Mouse (Mus musculus) MEL-GATA-1-ER (cell line): ENCODE measurements around the gene Ccdc183.
A peak's percentile ranks its signal among the peaks of the same experiment; 100 is the strongest.

Source experiments
- DNase-seq: peaks from one replicate; pipeline ENCODE4 v3.0.0-alpha.2; 2012; ENCODE audit warnings: low read depth; ENCODE audit errors: extremely low read depth

Gene Ccdc183

GRCm38 (mm10) chr2:25577951-25578795 lies 39.3 kb downstream of the Ccdc183 start:
- no peak for DNase-seq

DNA sequence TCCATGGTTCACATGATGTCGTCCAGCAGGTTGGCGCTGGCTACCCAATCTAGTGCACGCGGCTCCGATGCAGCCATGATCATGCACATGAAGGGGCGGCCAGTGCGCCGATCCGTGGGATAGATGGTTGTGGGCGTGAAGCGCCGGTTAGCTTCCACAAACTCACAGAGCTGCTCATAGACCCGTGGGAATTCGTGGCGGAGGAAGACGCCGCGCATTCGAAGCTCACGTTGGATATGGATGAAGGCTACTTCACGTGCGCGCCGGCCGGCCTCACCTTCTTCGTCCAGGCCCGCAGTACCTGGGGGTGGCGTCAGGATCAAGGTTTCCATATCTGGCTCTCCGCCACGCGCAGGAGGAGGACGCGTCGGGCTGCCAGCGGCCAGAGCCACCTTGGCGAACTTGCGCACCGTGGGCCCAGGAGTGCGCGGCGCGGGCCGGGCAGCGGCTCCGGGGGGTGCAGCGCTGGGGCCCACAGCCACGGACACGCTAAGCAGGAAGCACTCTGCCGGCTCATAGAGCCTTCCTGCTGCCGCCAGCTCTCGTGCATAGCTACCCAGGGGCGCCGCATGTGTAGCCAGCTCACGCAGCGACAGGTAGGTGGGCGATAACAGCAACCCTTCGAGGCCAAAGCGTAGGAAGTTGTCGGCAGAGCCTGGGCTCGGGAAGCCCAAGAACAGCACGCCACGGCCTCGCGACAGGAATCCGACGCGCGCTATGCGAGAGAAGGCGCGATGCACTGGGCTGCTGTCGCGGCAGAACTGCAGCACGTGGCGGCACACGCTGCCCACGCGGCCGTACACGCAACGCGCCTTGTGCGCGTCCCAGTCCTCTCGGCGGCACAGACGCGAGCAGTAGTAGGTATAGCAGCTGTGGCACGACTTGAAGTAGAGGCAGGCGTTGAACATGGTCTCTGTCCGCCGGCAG lies 40.2 kb downstream of the Ccdc183 start:
- DNase-seq, result no peak

- no peak for DNase-seq
These were observed 41.2 kb downstream of the Ccdc183 start for GRCm38 (mm10) chr2:25576028-25576850.

DNA sequence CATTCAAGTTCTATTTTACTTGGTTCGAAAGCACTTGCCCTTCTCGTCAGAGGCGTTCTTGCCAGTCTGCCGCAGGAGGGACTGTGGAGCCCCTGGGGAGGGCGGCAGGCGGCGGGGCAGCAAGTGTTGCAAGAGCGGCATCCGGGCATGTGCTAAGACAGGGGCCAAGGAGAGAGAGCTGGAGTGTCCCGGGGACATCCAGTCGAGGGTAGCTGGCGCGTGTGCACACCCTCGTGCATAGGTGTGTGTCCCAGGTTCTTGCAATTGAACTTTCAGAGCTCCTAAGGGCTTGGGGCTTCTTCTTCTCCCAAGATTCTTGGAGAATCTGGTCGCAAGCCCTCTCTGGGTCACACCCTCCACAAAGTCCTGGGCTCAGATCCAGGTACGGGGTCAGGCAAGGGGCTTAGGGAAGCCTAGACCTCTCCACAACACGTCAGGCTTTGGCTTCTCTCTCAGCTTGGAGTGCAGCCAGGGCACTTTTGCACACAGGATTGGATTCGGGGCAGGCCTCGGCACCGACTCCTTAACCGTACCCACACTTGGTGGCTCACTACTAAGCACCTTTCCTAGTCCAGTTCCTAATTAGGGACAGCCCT lies 41.9 kb downstream of the Ccdc183 start:
- no peak for DNase-seq

GRCm38 (mm10) chr2:25574579-25575431 lies 42.7 kb downstream of the Ccdc183 start, which contains the start of the genes Mamdc4 and Phpt1:
Gene Mamdc4 (minus strand): TSS chr2:25574845.
Gene Phpt1 (minus strand): TSS chr2:25575224.
- DNase-seq, result peak; percentile 97

- no peak for DNase-seq
These were observed 43.3 kb downstream of the Ccdc183 start for GRCm38 (mm10) chr2:25574136-25574535.

DNA sequence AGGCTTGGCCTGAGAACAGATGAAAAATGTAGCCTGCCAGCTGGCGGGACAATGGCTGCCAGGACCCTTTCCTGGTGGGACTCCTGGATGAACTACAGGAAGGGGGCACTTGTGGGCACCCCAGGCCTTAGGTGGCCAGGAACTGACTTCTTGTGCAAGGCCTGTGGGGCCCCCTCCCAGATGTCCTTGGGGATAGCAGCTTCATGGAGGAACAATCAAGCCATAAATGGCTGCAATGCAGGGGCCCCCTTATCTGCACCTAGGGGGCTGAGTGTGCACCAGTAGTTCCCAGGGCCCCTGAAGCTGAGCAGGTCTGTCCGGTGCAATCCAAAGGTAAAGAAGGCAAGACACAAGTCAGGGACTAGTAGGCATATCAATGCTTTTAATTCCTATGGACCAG lies 44.4 kb downstream of the Ccdc183 start:
- DNase-seq, result no peak

- no peak for DNase-seq
These were observed 46.3 kb downstream of the Ccdc183 start for GRCm38 (mm10) chr2:25571221-25571620.

- DNase-seq, result no peak
These were observed 48.2 kb downstream of the Ccdc183 start for GRCm38 (mm10) chr2:25569323-25569722.

DNA sequence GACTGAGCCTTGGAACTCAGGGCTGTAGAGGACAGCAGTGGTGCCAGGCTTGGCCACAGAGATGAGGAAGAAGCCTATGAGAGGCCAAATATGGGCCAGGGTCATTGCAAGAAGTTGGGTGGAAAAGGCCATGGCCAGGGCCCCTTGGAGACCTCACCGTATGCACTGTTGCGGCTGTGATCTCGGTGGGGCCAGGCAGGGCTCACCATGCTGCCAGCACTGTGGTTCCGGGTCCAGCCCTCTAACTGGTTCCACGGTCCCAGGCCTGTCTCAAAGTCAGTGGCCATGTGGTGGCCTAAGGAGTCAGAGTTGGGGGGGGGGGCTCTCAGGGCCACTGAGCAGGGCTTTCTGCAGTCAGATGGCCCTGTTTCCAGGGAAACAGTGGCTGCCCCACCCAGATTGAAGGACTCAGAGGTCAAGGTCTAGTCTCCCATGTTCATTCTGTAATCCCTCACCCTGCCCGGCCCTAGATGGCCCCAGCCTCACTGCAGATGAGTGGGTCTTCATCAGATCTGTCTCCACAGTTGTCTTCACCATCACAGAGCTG lies 48.9 kb downstream of the Ccdc183 start:
- DNase-seq, result no peak

GRCm38 (mm10) chr2:25566558-25566957 lies 50.9 kb downstream of the Ccdc183 start:
- no peak for DNase-seq

DNA sequence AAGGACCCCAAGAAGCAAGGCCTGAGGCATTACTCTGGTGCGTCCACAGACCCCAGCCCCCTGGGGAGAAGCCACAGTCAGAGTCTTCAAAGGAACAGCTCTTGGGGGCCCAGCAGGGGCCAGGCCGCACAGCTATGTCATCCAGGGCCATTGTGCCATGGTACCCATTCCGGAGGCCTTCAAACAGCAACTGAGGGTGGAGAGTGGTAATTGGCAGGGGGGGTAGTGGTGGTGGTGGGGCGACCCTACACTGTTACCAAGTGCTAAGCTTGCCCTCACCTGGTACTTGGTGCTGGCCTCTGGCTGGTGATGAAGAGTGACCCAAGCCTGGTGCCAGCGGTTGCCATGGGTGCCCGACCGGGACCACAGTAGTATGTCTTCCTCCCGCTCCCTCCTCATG lies 51.7 kb downstream of the Ccdc183 start:
- no peak for DNase-seq

DNA sequence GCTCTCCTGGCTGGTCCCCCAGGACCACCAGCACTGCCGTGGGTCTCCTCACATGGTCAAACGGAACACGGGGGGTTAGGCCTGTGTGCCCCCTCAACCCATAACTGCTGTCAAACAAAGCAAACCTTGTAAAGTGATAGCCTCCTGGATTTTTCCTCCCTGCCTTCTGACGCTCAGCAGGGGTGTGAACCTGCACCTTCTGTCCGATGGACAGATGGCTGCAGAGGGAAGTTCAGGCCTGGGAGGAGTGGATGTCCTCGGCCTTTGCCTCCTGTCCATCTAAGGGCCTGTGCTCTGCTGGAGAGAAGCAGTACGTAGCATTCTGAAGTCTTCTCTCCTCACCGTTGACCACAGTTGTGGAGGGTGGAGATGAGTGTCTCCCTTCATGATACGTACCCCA lies 55.5 kb downstream of the Ccdc183 start:
- DNase-seq, result no peak

- DNase-seq, result no peak
These were observed 56.9 kb downstream of the Ccdc183 start for GRCm38 (mm10) chr2:25560551-25560950.

GRCm38 (mm10) chr2:25558774-25559173 lies 58.7 kb downstream of the Ccdc183 start:
- DNase-seq, result no peak
